Mouse (Mus musculus) bone marrow macrophage, adult 2 months (primary cell): ENCODE measurements around the gene Trim44.

Experiments
- CTCF ChIP-seq: IDR thresholded peaks from 2 replicates; pipeline ENCODE4 v1.5.1; 2012; ENCODE audit warnings: low read depth, mild to moderate bottlenecking, low read length, moderate library complexity
- POLR2A ChIP-seq: IDR thresholded peaks from 2 replicates; pipeline ENCODE4 v1.6.1; 2012; ENCODE audit warnings: mild to moderate bottlenecking, low read depth, low read length, borderline replicate concordance

- TF ChIP-seq CTCF = no peak
- TF ChIP-seq POLR2A = no peak
These were observed 93.0 kb downstream of the Trim44 start for GRCm38 (mm10) chr2:102314610-102315009.
